7 mouse cellular contexts compared by ENCODE assay signal in genomic region chr7:19403731-19404296, GRCm38 (mm10). TPM values are rescaled to one million over a fixed set of nuclear protein-coding genes. Genes with fewer than 3 reads are reported as not detected.
DNase-seq lines count a peak whose midpoint lies in the region; ATAC-seq and TF ChIP-seq lines count a peak whose summit lies in the region.

Klc3 (minus strand) TSS chr7:19404104.

- H3K4me2 ChIP-seq in limb, embryonic 11.5 days (ENCODE audit: low read depth, severe bottlenecking): peak within 1 kb of the TSS; percentile 89
- H3K4me2 ChIP-seq in midbrain, embryonic 12.5 days (replicated peaks): peak within 1 kb of the TSS; percentile 99

- in situ Hi-C loops in Patski (cut with MboI; ENCODE audit: low pct_unique_long_range_greater_than_20kb): loop anchor here (5.0 kb wide), 1 partner anchor 173 kb away; the partner anchor contains the start of genes Gemin7 and Zfp296

- TF ChIP-seq CTCF in Patski (IDR thresholded peaks at IDR 0.05): no peak

- intact Hi-C loops in heart, postnatal 36 days (cut with DNase I): loop anchor here (10.0 kb wide), 1 partner anchor 301 kb away; no protein-coding TSS in a partner anchor
- intact Hi-C loops in left cerebral cortex, postnatal 14 days (cut with DNase I): loop anchor here (10.0 kb wide), 3 partner anchors 171 to 291 kb away; partner anchors contain the start of genes Apoc1, Apoe, Gemin7 and Zfp296

- no peak within 1 kb of the TSS for H3K27ac ChIP-seq in limb, embryonic 11.5 days (replicated peaks; ENCODE audit: low read depth, low read length)
- H3K27ac ChIP-seq in midbrain, embryonic 12.5 days (replicated peaks): no peak within 1 kb of the TSS

- POLR2A ChIA-PET in Patski (lab: Charles Lee): no interaction called here

- no peaks in the 10 kb centered on the region for H3K27me3 ChIP-seq in Patski
- H3K27me3 ChIP-seq in limb, embryonic 11.5 days (ENCODE audit: control insufficient read depth, insufficient read depth, low read length): peaks cover 36% of the 10 kb centered on the region
- H3K27me3 ChIP-seq in midbrain, embryonic 12.5 days: peaks cover 86% of the 10 kb centered on the region
- H3K27me3 ChIP-seq in splenic B cell, adult 2 months (ENCODE audit: control insufficient read depth, insufficient read depth, low read length, poor library complexity, severe bottlenecking): no peaks in the 10 kb centered on the region; the same call in 1 of the 2 replicates

- DNase-seq in Patski (ENCODE audit: low read depth, low spot score): no peak
- DNase-seq in heart, postnatal 36 days: peak; percentile 31 to 36
- peak; percentile 72 for DNase-seq in limb, embryonic 11.5 days (ENCODE audit: low spot score)
- DNase-seq in splenic B cell, adult 2 months (ENCODE audit: low read depth, low spot score): peak; percentile 86
- no peak for DNase-seq in left cerebral cortex, postnatal 14 days (ENCODE audit: low spot score in 2 of 2)

- H3K9ac ChIP-seq in limb, embryonic 11.5 days (ENCODE audit: low read length): 0 out of 2 replicates have a peak within 1 kb of the TSS, but pooled peaks have one; percentile 22
- H3K9ac ChIP-seq in midbrain, embryonic 12.5 days (replicated peaks): peak within 1 kb of the TSS; percentile 55

- ATAC-seq in Patski: peak; percentile 36
- peak; percentile 42 for ATAC-seq in common myeloid progenitor, adult 5-6 weeks (replicated peaks; ENCODE audit: low read depth, poor library complexity, severe bottlenecking)
- no peak for ATAC-seq in limb, embryonic 11.5 days (ENCODE audit: insufficient number of reproducible peaks, low FRiP score, low TSS enrichment, low read depth)
- no peak for ATAC-seq in midbrain, embryonic 12.5 days (ENCODE audit: low FRiP score, low read depth)

- CTCF ChIA-PET in Patski (lab: Charles Lee): interaction anchor here (1.9 to 2.3 kb wide), 2 partner anchors 27 to 186 kb away, joined by 12 to 14 read pairs; no protein-coding TSS in a partner anchor

- peak within 1 kb of the TSS; percentile 49 for H3K4me3 ChIP-seq in limb, embryonic 11.5 days (ENCODE audit: low read depth, low read length)
- peak within 1 kb of the TSS; percentile 55 for H3K4me3 ChIP-seq in midbrain, embryonic 12.5 days

- under 1% methylated on average over 61 of the region's 62 CpGs for WGBS in limb, embryonic 11.5 days
- WGBS in midbrain, embryonic 12.5 days: 2% methylated on average over 62 of the region's 62 CpGs

- H3K9me3 ChIP-seq in limb, embryonic 11.5 days (ENCODE audit: control insufficient read depth, low read length): 0 out of 2 replicates have a peak, but pooled peaks cover 3% of the 10 kb centered on the region
- peaks cover 7% of the 10 kb centered on the region; the same call in 1 of the 2 replicates for H3K9me3 ChIP-seq in midbrain, embryonic 12.5 days

- H3K36me3 ChIP-seq in limb, embryonic 11.5 days (ENCODE audit: control insufficient read depth, insufficient read depth, low read length): no peaks in the 10 kb centered on the region
- H3K36me3 ChIP-seq in midbrain, embryonic 12.5 days: no peaks in the 10 kb centered on the region
- H3K36me3 ChIP-seq in splenic B cell, adult 2 months (ENCODE audit: control insufficient read depth, insufficient read depth, low read length, poor library complexity, severe bottlenecking): no peaks in the 10 kb centered on the region

- H3K4me1 ChIP-seq in limb, embryonic 11.5 days (ENCODE audit: control insufficient read depth, insufficient read depth, low read length): 0 out of 2 replicates have a peak, but pooled peaks cover 5% of the 10 kb centered on the region
- peaks cover 25% of the 10 kb centered on the region for H3K4me1 ChIP-seq in midbrain, embryonic 12.5 days

RNA-seq across cellular contexts. Expression of gene Klc3, which starts in this region (rescaled TPM):
- polyA plus RNA-seq in Patski (2021): 44.0 TPM
- total RNA-seq in common myeloid progenitor, adult 5-6 weeks (2017): not detected in 2 replicates
- total RNA-seq in heart, postnatal 36 days (2021): under 1 TPM; 0.24 to 0.92 TPM
- 2.7 and 3.5 TPM in 2 replicates for polyA plus RNA-seq in limb, embryonic 11.5 days (2014; fragmentation: Nextera tagmentation; extraction: Ambion mirVana)
- 1.1 and 2.7 TPM in 2 replicates for polyA plus RNA-seq in midbrain, embryonic 12.5 days (2016; fragmentation: Nextera tagmentation; extraction: Ambion mirVana)
- total RNA-seq in left cerebral cortex, postnatal 14 days (2021): 1 to 10 TPM in 1 of 2 experiments, under 1 TPM in 1; 0.75 to 2.2 TPM

Comparison
In these comparisons a context has a peak if more than half of its experiments do, and no peak if none do; other contexts are left out.
1. Peak in ATAC-seq in common myeloid progenitor, adult 5-6 weeks; RNA of the gene not detected or under 1 TPM.
2. Peak in DNase-seq in heart, postnatal 36 days; RNA of the gene not detected or under 1 TPM.
3. DNase-seq: peak in limb, embryonic 11.5 days (single experiment) and splenic B cell, adult 2 months (single experiment); none in Patski (single experiment) and left cerebral cortex, postnatal 14 days (0 of 2).